Mouse (Mus musculus) midbrain, embryonic 15.5 days (tissue): ENCODE data around the gene Stim1. TPM values are rescaled to one million over a fixed set of nuclear protein-coding genes. Genes with fewer than 3 reads are reported as not detected.

ENCODE experiments used
- ATAC-seq: fragments of 200-750 bp; cut with Nextera tagmentation; replicated peaks from 2 replicates; pipeline ENCODE4 v1.8.0; 2017; ENCODE audit warnings: moderate TSS enrichment
- H3K27ac ChIP-seq: fragments of 300-500 bp; sonication (generic); 2 replicates; pipeline ENCODE4 v1.5.1; 2015; ENCODE audit warnings: mild to moderate bottlenecking, inconsistent platforms
- H3K27me3 ChIP-seq: fragments of 300-500 bp; sonication (generic); replicated peaks from 2 replicates; pipeline ENCODE4 v1.6.1; 2015; ENCODE audit warnings: inconsistent platforms
- H3K36me3 ChIP-seq: fragments of 300-500 bp; sonication (generic); replicated peaks from 2 replicates; pipeline ENCODE4 v1.6.1; 2015; ENCODE audit warnings: inconsistent platforms
- H3K4me1 ChIP-seq: fragments of 300-500 bp; sonication (generic); 2 replicates; pipeline ENCODE4 v1.6.1; 2015; ENCODE audit warnings: inconsistent platforms
- H3K4me2 ChIP-seq: fragments of 300-500 bp; sonication (generic); 2 replicates; pipeline ENCODE4 v1.6.1; 2015; ENCODE audit warnings: inconsistent platforms, mild to moderate bottlenecking, moderate library complexity
- H3K4me3 ChIP-seq: fragments of 300-500 bp; sonication (generic); 2 replicates; pipeline ENCODE4 v1.5.1; 2015; ENCODE audit warnings: mild to moderate bottlenecking, inconsistent platforms
- H3K9ac ChIP-seq: fragments of 300-500 bp; sonication (generic); 2 replicates; pipeline ENCODE4 v1.6.1; 2015; ENCODE audit warnings: mild to moderate bottlenecking, inconsistent platforms
- H3K9me3 ChIP-seq: fragments of 300-500 bp; sonication (generic); 2 replicates; pipeline ENCODE4 v1.6.1; 2016; ENCODE audit warnings: inconsistent platforms
- WGBS: fragments of 180-500 bp; shearing (Covaris S2); methylation state at CpG from one replicate; pipeline ENCODE4 v1.1.7; 2015; ENCODE audit warnings: mixed read lengths; 5-methylcytosine and 5-hydroxymethylcytosine counted together
- polyA plus RNA-seq: library from polyadenylated mRNA; unstranded; fragments of >200 nt; fragmentation: Nextera tagmentation; extraction: Ambion mirVana; gene quantifications from 2 replicates; pipeline ENCODE4 v1.2.1, GENCODE M21; 2015

The Stim1 gene
- polyA plus RNA-seq, 1 experiment from 2014 or later: 12.6 TPM

DNA sequence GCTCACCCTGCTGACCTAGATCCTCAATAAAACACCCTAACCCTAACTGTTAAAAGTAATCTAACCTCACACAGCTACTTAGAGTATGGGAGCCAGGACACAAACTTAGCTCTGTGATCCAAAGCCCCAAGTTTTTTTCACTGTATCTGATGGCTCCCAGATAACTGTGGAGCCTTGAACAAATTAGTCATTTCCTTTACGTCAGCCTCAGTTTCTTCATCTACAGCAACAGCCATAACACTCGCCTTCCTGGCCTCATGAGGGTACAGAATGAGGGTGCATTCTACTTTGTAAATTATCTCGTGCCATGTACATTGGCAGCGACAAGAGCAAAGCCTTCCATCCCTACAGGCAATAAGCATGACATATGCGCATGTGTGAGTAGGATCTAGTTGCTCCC is 25.2 kb upstream of the Stim1 start:
- H3K27me3 ChIP-seq: no peaks in the 10 kb centered on the region
- H3K4me3 ChIP-seq: no peak overlapping the region
- no peak for ATAC-seq
- H3K9ac ChIP-seq: no peak overlapping the region
- H3K36me3 ChIP-seq: no peaks in the 10 kb centered on the region
- no peak overlapping the region for H3K27ac ChIP-seq
- peaks cover 6% of the 10 kb centered on the region; the same call in 1 of the 2 replicates for H3K4me1 ChIP-seq
- no peaks in the 10 kb centered on the region for H3K9me3 ChIP-seq
- H3K4me2 ChIP-seq: no peak overlapping the region
- 75% methylated on average over 5 of the region's 5 CpGs for WGBS

DNA sequence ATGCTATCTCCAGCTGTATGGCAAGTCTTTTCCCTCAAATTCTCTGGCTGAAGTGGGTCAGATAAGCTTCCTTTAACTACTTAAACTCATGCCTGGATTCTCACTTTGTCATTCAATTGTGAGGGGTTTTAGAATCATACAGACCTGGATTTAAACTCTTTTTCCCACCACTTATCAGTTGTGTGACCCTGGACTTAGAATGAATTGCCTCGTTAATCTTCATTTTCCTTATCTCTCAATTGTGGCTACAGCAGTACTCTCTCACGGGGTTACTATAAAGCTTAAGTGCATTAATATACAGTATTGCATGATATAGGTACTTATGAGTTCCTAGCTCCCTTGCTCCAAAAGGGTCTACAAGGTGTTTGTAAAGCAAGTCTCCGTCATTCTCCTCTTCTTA is 24.7 kb upstream of the Stim1 start:
- Histone ChIP-seq H3K4me2 (no peak overlapping the region), H3K9me3 (no peaks in the 10 kb centered on the region), H3K4me3 (no peak overlapping the region), H3K27ac (no peak overlapping the region), H3K9ac (no peak overlapping the region), H3K36me3 (no peaks in the 10 kb centered on the region), H3K27me3 (no peaks in the 10 kb centered on the region), H3K4me1 (peaks cover 6% of the 10 kb centered on the region; the same call in 1 of the 2 replicates)
- WGBS: 78% methylated on average over 3 of the region's 3 CpGs
- no peak for ATAC-seq

DNA sequence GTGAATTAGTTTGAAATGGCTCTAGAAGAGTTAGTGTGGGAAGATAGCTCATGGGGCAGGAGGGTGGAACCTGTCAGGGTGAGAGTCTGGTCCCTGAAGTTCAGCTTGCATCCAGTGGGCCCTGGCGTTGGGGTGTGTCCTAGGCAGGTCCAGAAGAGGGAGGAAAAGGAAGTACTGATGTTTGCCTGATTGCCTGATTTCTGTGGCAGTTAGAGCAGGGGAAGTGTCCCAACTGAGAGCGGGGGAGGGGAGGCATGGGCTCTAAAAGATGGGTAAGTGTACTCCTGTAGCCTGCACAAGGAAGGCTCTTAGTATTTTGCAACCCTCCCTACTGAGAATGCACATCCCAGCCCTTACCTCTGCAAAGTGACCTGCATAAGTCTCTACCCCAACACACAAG is 23.7 kb upstream of the Stim1 start:
- Histone ChIP-seq H3K4me3 (no peak overlapping the region), H3K27me3 (no peaks in the 10 kb centered on the region), H3K36me3 (no peaks in the 10 kb centered on the region), H3K4me2 (no peak overlapping the region), H3K9me3 (no peaks in the 10 kb centered on the region), H3K27ac (no peak overlapping the region), H3K9ac (no peak overlapping the region), H3K4me1 (peaks cover 7% of the 10 kb centered on the region; the same call in 1 of the 2 replicates)
- 88% methylated on average over 2 of the region's 2 CpGs for WGBS
- ATAC-seq: no peak

DNA sequence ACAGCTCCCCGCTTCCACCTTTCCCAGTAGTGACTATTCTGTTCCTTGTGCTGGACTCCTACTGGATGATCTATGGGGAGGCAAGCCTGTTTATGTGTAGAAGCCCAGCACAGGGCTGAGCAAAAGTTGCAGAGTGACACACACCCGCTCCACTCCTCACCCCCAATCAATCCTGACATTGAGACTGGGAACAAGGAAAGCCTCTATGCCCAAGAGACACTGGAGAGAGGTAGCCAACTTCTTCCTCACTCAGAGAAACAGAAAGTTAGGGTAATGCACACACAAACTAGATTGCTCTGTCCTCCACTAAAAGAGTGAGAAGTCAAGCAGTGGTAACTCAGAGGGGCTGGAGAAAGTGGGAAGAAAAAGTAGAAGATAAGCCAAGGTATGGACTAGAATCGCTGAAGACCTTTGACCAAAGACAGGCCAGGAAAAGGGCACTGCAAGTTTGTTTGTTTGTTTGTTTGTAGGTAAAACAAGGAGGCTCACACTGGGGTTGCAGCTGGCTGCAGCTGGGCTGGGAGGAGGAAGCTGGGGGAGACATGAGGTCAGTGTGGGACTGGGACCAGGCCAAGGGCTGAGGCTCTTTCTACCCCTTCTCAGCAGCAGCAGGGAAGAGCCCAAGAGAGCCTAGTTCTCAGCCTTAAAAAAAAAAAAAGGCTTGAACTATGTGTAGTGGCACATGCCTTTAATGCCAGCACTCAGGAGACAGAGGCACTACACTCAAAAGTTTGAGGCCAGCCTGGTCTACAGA is 22.6 kb upstream of the Stim1 start:
- Histone ChIP-seq H3K27me3 (no peaks in the 10 kb centered on the region), H3K27ac (no peak overlapping the region), H3K9me3 (no peaks in the 10 kb centered on the region), H3K4me3 (no peak overlapping the region), H3K9ac (no peak overlapping the region), H3K4me1 (peaks cover 13% of the 10 kb centered on the region; the same call in 1 of the 2 replicates), H3K36me3 (no peaks in the 10 kb centered on the region), H3K4me2 (no peak overlapping the region)
- ATAC-seq: no peak
- WGBS: 93% methylated on average over 3 of the region's 3 CpGs

DNA sequence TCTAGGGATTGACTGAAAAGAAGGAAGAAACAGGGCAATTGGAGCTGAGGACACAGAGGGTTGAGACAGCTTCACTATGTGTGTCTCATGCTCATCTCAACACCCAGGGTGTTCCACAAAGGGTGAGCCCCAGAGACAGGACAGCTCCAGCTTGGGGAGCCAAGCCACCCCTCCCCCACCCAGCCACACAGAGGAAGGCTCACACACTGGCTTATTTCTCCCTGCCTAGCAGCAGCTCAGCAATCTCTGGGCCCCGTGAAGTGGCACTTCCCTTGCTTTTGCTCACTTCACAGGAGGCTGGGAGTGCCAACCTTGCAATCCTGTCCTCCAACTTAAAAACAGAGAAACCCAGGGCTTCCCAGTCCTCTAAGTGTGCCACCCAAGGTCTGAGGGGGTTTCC is 21.8 kb upstream of the Stim1 start:
- WGBS: 0% methylated on average over 1 of the region's 1 CpGs
- Histone ChIP-seq H3K27me3 (no peaks in the 10 kb centered on the region), H3K27ac (no peak overlapping the region), H3K4me1 (peaks cover 13% of the 10 kb centered on the region; the same call in 1 of the 2 replicates), H3K9me3 (no peaks in the 10 kb centered on the region), H3K9ac (no peak overlapping the region), H3K4me3 (no peak overlapping the region), H3K36me3 (no peaks in the 10 kb centered on the region), H3K4me2 (no peak overlapping the region)
- no peak for ATAC-seq

DNA sequence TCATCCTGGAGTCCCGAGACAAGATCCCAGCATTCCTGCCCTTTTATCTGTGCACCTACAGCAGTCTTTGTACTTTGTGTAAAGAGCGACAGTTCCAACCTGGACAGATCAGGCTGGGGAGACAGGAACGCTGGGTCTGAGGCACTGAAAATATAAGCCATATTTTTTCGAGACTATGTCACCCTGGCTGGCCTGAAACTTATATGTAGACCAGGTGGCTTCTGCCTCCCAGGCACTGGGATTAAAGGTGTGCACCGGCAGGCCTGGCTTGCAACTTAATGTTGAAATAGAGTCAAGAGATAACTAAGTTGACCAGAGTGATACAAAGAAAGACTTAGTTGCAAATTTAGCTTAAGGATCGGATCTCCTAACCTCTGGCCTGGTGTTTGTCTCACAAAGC is 21.3 kb upstream of the Stim1 start:
- H3K9ac ChIP-seq: no peak overlapping the region
- 59% methylated on average over 6 of the region's 6 CpGs for WGBS
- peaks cover 18% of the 10 kb centered on the region for H3K4me1 ChIP-seq

DNA sequence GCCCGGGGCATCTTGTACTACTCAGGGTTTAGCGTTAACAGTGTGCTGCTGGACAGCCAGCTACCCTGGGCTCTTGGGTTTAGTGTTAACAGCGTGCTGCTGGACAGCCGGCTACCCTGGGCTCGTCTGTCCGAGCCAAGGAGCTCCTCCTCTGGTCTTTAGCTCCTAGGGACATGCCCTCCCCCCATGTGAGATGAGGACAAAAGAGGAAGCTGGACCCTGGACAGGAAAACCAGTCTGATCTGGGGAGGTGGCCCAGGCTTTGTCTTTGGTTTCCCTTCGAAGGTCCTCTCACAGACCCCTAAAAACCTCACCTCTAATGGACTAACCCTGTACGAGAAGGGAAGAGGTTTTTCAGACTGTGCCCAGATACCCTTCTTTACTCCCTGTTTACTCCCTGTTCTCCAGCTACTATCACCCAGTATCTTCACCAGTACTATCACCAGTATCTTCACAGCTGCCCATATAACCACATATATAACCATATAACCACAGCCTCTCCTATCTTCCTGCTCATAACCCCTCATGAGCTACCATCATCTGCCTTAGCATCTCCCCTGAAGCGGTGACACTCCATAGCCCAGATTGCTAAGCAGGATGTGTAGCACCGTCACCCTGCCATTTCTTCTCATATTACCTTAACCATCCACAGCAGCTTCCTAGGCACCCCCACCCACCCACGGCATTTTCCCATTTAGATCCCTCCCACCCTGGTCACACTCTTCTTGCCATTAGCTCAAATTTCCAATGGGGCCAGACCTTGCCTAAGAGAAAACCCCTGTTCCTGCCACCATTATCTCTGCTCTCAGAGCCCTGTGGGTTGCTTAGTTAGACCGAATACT is 20.4 kb upstream of the Stim1 start:
- 54% methylated on average over 12 of the region's 12 CpGs for WGBS
- Histone ChIP-seq H3K27ac (no peak overlapping the region), H3K9ac (no peak overlapping the region), H3K4me3 (no peak overlapping the region), H3K4me1 (peaks cover 21% of the 10 kb centered on the region), H3K27me3 (no peaks in the 10 kb centered on the region), H3K9me3 (no peaks in the 10 kb centered on the region), H3K4me2 (0 out of 2 replicates have a peak overlapping the region, but pooled peaks have one; percentile 1), H3K36me3 (no peaks in the 10 kb centered on the region)
- ATAC-seq: no peak

More for the DNA sequence above, 21.3 kb upstream of the Stim1 start:
- no peak for ATAC-seq
- Histone ChIP-seq H3K4me2 (no peak overlapping the region), H3K36me3 (no peaks in the 10 kb centered on the region), H3K27ac (no peak overlapping the region), H3K9me3 (no peaks in the 10 kb centered on the region), H3K27me3 (no peaks in the 10 kb centered on the region), H3K4me3 (no peak overlapping the region)

DNA sequence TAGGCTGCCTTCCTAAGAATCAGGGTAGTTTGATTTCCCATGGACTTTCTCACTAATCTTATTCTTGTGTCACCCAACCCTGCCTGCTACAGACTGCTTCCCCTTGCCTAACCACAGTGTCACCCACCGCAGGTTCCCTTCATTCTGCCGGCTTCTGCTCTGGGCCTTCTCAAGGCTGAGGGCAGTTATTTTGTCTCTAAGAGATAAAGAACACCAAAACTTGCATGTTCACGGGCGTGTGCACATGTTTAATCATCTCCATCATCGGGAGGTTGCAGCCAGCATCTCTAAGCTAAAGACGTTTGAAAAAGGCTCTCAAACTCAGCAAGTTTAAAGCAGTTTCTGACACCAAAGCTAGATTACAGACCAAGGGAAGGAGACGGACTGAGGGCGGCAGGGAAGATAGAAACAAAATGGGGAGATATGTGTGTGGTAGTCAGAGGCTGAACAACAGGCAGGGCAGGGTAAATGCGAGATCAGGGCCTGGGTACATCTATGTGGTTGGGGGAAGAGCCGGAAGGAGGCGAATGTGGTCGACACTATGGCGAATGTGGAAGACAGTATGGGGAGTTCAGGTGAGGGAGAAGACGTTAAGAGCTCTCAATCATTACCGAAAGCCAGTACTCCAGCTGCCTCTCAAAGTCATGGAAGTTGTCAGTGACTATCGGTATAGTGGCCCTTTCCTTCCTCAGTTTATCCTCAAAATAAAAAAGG is 18.8 kb upstream of the Stim1 start:
- ATAC-seq: no peak
- Histone ChIP-seq H3K4me2 (peak overlapping the region; percentile 94), H3K27ac (no peak overlapping the region), H3K9ac (no peak overlapping the region), H3K36me3 (no peaks in the 10 kb centered on the region), H3K9me3 (no peaks in the 10 kb centered on the region), H3K4me3 (peak overlapping the region; percentile 61), H3K27me3 (no peaks in the 10 kb centered on the region), H3K4me1 (peaks cover 21% of the 10 kb centered on the region)
- 24% methylated on average over 16 of the region's 16 CpGs for WGBS

DNA sequence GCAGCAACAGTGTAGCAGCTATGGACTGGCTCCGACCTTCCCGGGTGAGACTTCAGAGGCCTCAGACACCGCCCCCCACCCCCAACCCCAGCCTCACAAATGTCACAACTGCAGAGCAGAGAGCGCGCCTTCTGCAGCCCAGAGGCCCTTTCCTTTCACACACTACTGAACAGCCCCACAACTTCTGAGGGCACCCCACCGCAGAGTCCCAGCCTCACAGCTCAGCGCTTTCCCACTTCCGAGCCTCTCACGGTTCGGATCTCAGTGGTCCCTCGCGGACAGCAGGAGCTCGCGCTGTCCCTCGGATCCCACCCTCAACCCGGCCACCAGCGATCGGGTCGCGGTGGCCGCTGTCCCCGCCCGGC is 18.1 kb upstream of the Stim1 start:
- Histone ChIP-seq H3K4me1 (peaks cover 21% of the 10 kb centered on the region), H3K27ac (peak overlapping the region; percentile 22), H3K4me3 (peak overlapping the region; percentile 61), H3K27me3 (no peaks in the 10 kb centered on the region), H3K9me3 (no peaks in the 10 kb centered on the region), H3K4me2 (peak overlapping the region; percentile 94), H3K36me3 (no peaks in the 10 kb centered on the region), H3K9ac (peak overlapping the region; percentile 67; the same call in 1 of the 2 replicates)
- under 1% methylated on average over 23 of the region's 23 CpGs for WGBS
- peak; percentile 43 for ATAC-seq

DNA sequence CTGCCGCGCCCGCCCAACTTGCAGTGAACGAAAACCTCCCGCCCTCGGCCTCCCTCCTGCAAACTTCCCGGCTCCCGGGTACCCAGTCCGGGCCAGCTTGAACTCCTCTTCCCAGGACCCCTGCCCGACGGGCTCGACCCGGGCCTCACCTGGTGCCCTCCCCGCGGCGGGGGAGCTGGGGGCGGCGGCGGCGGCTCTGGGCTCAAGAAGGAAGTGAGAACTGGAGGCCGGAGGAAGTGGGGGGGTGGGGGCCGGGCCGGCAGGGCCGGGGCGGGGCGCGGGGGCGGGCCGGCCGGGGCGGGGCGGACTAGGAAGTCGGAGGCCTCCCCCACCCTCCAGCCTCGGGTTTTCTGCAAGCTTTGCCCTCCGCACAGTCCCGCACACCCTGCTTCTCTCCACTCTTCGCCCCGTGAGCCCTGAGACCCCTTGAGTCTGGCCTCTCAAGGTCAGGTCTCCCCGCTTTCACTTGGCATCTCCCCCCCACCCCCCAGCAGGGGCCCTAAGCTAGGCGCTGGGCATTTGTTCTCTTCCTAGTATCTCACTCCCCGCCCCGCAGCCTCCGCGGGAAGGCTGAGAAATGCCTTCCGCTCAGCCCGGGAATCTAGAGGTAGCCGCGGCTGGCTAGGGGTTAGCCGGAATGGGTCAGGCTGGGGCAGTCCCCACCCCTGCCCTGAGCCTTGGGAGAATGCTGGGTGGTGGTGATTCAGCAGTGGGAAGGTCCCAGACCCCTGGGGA is 17.5 kb upstream of the Stim1 start:
- Histone ChIP-seq H3K27me3 (no peaks in the 10 kb centered on the region), H3K9ac (peak overlapping the region; percentile 67), H3K4me1 (peaks cover 21% of the 10 kb centered on the region), H3K27ac (peak overlapping the region; percentile 76), H3K4me2 (peak overlapping the region; percentile 94), H3K9me3 (no peaks in the 10 kb centered on the region), H3K36me3 (no peaks in the 10 kb centered on the region), H3K4me3 (peak overlapping the region; percentile 61)
- ATAC-seq: peak; percentile 81
- WGBS: under 1% methylated on average over 37 of the region's 49 CpGs

DNA sequence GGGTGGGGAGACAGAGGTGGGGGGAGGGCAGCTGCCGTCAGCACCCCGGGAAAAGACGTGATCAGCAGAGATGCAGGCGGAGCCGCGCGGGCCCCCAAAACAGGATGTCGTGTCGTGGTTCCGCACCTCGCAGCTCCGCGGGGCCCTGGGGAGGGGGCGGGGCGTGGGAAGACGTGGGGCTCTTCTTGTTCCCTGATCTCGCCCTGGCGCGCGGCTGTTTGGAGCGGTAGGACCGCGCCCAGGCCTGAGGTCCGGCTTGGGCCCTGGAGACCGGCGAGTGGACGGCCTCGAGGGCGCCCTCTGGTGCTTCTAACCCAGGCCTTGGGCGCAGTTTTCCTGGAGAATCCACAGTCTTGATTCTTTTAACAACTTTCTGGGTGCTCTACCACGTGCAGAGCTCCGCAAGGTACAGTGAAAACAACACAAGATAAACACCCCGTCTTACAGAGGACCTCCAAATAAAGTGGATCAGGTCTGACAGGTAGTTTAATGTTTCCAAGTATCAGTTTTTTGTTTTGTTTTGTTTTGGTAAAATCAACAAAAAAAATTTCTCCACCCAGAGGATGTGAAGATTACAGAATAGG is 16.9 kb upstream of the Stim1 start:
- Histone ChIP-seq H3K4me1 (peaks cover 20% of the 10 kb centered on the region), H3K9me3 (no peaks in the 10 kb centered on the region), H3K4me3 (peak overlapping the region; percentile 61), H3K9ac (peak overlapping the region; percentile 67), H3K4me2 (peak overlapping the region; percentile 94), H3K36me3 (no peaks in the 10 kb centered on the region), H3K27ac (peak overlapping the region; percentile 76), H3K27me3 (no peaks in the 10 kb centered on the region)
- WGBS: under 1% methylated on average over 32 of the region's 33 CpGs
- peak; percentile 75 for ATAC-seq
